Mouse (Mus musculus) right cerebral cortex, postnatal 14 days (tissue): ENCODE measurements around the gene Cideb.

Experiments
- DNase-seq: peaks from one replicate; pipeline ENCODE4 v3.0.0; 2022

Gene Cideb

DNA sequence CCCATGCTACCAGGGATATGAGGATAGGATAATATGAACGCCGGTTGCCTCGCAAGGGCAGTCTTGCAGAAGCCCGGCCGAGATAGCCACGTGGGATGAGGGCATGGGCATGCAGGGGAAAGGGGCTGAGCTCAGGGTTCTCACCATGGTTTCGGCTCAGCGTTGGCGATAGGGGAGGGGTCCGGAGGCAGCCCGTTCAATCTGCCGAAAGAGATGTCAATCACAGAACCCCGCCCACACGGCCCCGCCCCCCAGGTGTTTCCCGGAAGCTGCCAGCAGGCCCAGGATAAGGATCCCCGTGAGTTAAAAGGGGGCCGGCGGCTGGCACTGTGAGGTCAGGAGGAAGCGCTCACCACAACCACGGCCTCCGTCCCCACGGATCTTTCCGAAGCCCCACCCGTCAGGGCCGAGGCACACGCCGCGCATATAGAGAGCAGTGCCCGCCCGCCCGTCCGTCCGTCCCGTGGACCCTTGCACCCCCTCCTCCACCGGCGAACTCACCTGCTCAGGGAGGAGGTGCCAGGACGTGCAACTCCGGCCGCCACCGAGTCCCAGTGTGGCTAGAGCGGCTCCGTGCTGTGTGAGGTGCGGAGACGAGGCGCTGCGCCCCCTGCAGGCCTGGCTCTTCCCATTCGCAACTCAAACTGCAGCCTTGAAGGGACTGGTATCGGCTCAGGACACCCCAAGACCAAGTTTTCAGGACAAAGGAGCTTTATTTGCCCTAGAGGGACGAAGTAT is 36.4 kb downstream of the Cideb start, which contains the start of gene Rabggta:
Rabggta (minus strand) TSS at position 564 of the 738 bp plus-strand sequence.
- DNase-seq = peak; percentile 95

GRCm38 (mm10) chr14:55721076-55721475 is 37.2 kb downstream of the Cideb start:
- no peak for DNase-seq

DNA sequence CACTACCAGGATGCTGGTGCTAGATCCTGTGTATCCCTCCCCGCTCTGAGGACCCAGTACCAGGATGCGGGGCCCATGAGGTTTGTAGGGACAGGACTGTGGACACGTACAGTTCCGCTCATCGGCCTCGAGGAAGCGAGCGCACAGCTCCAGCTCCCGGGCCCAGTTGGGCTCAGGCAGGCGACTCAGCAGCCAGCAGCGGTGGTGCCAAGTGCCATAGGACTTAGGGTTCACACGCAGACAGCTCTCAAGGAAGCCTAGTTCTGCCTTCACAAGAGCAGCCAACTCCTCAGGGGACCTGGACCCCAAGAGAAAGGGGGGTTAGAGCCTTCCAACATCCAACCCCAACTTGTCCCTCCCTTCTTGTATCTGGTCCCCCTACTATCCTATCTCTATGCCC is 37.6 kb downstream of the Cideb start:
- DNase-seq = no peak

GRCm38 (mm10) chr14:55719737-55720136 is 38.5 kb downstream of the Cideb start:
- no peak for DNase-seq

GRCm38 (mm10) chr14:55716884-55717283 is 41.4 kb downstream of the Cideb start:
- DNase-seq = no peak

GRCm38 (mm10) chr14:55716271-55716670 is 42.0 kb downstream of the Cideb start:
- DNase-seq = no peak

DNA sequence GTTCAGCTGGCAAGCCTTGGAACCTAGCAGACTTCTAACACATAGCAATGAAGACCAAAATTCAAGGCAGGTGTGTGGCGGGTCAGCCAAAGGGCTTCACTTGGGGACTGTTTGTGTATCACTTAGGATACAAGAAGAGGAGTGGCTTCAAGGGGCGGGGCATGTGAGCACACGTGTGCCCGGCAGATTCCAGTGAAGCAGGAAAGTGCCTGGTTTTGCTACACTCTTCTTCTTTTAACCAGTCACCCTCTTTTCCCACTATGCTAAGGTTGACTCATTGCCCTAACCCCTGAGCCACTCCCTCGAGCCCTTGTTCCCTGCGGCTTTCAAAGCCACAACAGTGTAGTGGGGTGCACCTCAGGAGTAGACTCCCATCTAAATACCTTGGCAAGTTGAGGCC is 43.4 kb downstream of the Cideb start:
- no peak for DNase-seq

GRCm38 (mm10) chr14:55713729-55714122 is 44.5 kb downstream of the Cideb start, which contains the start of gene Tgm1:
Gene Tgm1 (minus strand): TSS chr14:55713926.
- no peak for DNase-seq

DNA sequence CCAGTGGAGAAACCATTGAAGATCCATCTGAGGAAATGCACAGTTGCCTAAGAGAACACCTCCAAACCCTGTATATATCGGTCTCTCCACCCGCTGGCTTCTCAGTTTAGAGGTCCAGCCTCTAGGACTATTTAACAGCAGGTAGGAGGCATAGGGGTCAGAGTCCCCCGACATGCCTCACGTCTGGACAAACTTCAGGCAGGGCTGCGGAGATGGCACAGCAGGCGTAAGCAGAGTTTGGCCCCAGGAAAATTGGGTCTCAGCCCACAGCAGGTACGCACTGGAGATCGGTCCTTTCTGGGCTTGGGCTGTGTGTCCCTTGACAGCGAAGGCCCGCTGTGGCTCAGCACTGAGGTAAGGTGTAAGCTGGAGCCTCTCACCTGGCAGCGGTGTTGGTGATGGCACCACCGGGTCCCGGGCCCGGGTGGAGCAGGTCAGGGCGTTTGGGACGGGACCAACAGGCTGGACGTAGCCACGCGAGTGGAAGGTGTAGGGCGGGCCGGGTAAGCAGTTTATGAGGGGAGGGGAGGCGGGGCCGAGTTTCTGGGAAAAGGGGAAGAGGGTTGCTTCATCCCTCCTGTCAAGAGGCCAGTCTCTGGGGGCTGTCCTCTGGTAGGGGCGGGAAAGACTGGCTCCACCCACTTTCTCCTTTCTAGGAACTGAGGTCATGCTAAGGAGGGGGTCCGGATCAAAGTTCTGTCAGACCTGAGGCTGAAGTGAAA is 45.1 kb downstream of the Cideb start:
- no peak for DNase-seq

DNA sequence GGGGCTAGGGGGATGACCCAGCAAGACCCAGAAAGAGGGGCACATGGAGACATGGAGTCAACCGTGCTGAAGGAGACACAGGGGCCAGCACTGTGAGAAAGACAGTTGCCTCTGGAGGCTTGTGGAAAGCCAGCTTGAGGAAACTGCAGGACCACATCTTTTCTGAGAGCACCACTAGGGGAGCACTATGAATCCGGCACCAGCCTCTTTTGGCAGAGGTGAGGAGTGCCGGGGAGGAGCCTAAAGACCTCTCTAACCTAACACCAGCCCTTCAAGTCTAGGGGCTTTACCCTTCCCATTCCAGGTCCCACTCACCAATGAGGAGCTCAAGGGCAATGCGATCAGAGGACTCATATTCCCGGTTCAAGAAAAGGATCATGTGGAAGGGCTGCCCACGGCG is 46.5 kb downstream of the Cideb start:
- DNase-seq = no peak

DNA sequence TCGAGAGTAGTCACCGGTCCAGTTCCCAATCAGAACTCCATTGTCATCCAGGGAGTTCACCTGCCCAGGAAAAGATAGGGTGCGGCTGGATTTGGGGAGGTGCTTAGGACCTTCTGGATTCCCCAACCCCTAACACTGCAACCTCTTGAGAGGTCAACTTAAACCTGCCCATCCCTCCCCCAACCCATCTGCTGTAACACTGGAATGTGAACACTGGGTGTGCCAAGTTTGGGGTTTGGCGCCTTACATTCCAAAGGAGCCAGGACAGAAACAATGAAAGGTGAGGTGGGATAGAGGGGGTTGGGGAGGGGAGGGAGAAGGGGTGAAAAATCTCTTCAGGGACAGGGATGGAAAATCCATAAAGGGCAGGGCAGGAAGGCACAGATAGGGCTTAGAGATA is 48.7 kb downstream of the Cideb start:
- no peak for DNase-seq

GRCm38 (mm10) chr14:55707397-55707796 is 50.9 kb downstream of the Cideb start:
- no peak for DNase-seq

DNA sequence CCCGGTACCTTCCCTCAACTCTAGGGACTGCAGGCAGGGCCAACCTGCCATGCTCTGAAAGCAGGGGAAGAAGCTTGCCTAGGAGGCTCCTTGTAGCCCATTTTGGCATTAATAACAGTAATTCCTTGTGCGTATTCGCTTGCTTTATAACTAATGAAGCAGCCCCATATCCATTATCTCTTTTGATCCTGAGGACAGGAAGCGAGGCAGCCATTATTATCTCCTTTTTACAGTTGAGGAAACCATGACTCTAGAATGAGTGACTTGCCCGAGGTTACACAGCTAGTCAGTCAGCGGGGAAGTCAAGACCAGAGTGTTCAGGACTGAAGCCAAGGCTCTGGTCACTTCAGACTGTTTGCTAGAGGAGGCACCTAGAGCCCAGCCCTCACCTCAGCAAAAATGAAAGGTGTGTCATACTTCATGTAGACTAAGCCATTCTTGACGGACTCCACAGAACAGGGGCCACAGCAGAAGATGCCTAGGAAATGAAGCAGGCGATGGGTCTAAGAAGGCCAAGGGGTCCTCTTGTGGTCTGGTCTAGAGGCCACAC is 52.1 kb downstream of the Cideb start:
- no peak for DNase-seq
